Mouse (Mus musculus) neural tube, embryonic 11.5 days (tissue): ENCODE results near the gene Tor1b. TPM values are rescaled to one million over a fixed set of nuclear protein-coding genes. Genes with fewer than 3 reads are reported as not detected.
"Not testable (repeated sequence)": the region's sequence is repeated elsewhere in the genome, so short reads cannot be mapped to it uniquely, and the experiment has no call there.

Experiments
- ATAC-seq: fragments of 200-750 bp; cut with Nextera tagmentation; 2 replicates; pipeline ENCODE4 v1.8.0; 2017; ENCODE audit warnings: moderate number of reproducible peaks, mild to moderate bottlenecking, moderate TSS enrichment, moderate library complexity; ENCODE audit not compliant: insufficient read depth, low FRiP score, low TSS enrichment
- DNase-seq: peaks from one replicate; pipeline ENCODE4 v3.0.0-alpha.2; 2015; ENCODE audit warnings: low spot score
- H3K27ac ChIP-seq: fragments of 300-500 bp; sonication (generic); 2 replicates; pipeline ENCODE4 v1.5.1; 2014; ENCODE audit warnings: low read depth, mild to moderate bottlenecking, low read length
- H3K27me3 ChIP-seq: fragments of 300-500 bp; sonication (generic); 2 replicates; pipeline ENCODE4 v1.6.1; 2014; ENCODE audit warnings: mild to moderate bottlenecking, low read length, mixed read lengths; ENCODE audit not compliant: control insufficient read depth, insufficient read depth
- H3K36me3 ChIP-seq: fragments of 300-500 bp; sonication (generic); 2 replicates; pipeline ENCODE4 v1.6.1; 2014; ENCODE audit warnings: mild to moderate bottlenecking, low read length, moderate library complexity, mixed read lengths; ENCODE audit not compliant: control insufficient read depth, insufficient read depth
- H3K4me1 ChIP-seq: fragments of 300-500 bp; sonication (generic); 2 replicates; pipeline ENCODE4 v1.6.1; 2014; ENCODE audit warnings: low read length, mixed read lengths; ENCODE audit not compliant: control insufficient read depth, insufficient read depth
- H3K4me2 ChIP-seq: fragments of 300-500 bp; sonication (generic); 2 replicates; pipeline ENCODE4 v1.6.1; 2014; ENCODE audit warnings: low read depth, mild to moderate bottlenecking, moderate library complexity
- H3K4me3 ChIP-seq: fragments of 300-500 bp; sonication (generic); 2 replicates; pipeline ENCODE4 v1.5.1; 2014; ENCODE audit warnings: low read depth, low read length
- H3K9ac ChIP-seq: fragments of 300-500 bp; sonication (generic); 2 replicates; pipeline ENCODE4 v1.6.1; 2014; ENCODE audit warnings: mild to moderate bottlenecking, low read length
- H3K9me3 ChIP-seq: fragments of 300-500 bp; sonication (generic); 2 replicates; pipeline ENCODE4 v1.6.1; 2016; ENCODE audit warnings: low read length; ENCODE audit not compliant: control insufficient read depth
- WGBS: fragments of 180-500 bp; shearing (Covaris S2); extraction: QIAGEN DNeasy Blood & Tissue Kit; methylation state at CpG from one replicate; pipeline ENCODE4 v1.1.7; 2014; 5-methylcytosine and 5-hydroxymethylcytosine counted together
- polyA plus RNA-seq: library from polyadenylated mRNA; unstranded; fragments of >200 nt; fragmentation: Nextera tagmentation; extraction: Ambion mirVana; gene quantifications from 2 replicates; pipeline ENCODE4 v1.2.1, GENCODE M21; 2014

Tor1b gene
- polyA plus RNA-seq, 1 experiment from 2014 or later = 22.7 TPM

DNA sequence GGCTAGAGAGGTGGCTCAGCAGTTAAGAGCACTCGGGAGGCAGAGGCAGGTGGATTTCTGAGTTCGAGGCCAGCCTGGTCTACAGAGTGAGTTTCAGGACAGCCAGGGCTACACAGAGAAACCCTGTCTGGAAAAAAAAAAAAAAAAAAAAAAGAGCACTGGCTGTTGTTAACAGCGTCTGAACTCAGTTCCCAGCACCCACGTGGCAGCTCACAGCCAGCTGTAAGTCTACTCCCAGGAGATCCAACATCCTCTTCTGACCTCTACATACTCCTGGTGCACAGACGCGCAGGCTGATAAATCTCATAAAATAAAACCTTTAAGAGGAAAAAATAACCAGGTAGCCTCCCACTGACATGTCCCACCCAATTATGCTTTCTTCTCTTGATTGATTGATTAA lies 36.8 kb upstream of the Tor1b start:
- WGBS = 79% methylated on average over 6 of the region's 6 CpGs
- not testable (repeated sequence) for DNase-seq, H3K4me1 ChIP-seq, ATAC-seq, H3K9ac ChIP-seq, H3K9me3 ChIP-seq, H3K4me2 ChIP-seq, H3K4me3 ChIP-seq, H3K27me3 ChIP-seq, H3K36me3 ChIP-seq, H3K27ac ChIP-seq

DNA sequence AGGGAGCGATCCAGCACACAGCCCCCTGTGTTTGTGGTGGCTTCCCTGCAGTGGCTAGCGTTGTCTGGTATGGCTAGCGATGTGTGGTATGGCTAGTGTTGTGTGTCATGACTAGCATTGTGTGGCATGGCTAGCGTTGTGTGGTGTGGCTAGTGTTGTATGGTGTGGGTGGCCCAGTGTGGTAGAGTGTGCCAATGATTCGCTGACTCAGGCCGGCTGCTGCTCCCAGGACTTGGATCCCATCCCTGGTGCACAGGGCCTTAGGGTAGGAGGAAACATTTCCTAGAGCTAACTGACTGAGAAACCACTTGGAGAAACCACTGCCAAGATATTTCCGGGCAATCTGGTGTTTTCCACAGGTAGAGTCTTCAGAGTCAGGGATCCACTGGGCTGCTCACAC lies 35.1 kb upstream of the Tor1b start:
- Histone ChIP-seq H3K27ac (no peak overlapping the region), H3K36me3 (no peaks in the 10 kb centered on the region), H3K4me3 (no peak overlapping the region), H3K9ac (no peak overlapping the region), H3K4me1 (no peaks in the 10 kb centered on the region), H3K27me3 (no peaks in the 10 kb centered on the region), H3K9me3 (no peaks in the 10 kb centered on the region), H3K4me2 (no peak overlapping the region)
- WGBS = 87% methylated on average over 7 of the region's 7 CpGs
- DNase-seq (no peak), ATAC-seq (no peak)

DNA sequence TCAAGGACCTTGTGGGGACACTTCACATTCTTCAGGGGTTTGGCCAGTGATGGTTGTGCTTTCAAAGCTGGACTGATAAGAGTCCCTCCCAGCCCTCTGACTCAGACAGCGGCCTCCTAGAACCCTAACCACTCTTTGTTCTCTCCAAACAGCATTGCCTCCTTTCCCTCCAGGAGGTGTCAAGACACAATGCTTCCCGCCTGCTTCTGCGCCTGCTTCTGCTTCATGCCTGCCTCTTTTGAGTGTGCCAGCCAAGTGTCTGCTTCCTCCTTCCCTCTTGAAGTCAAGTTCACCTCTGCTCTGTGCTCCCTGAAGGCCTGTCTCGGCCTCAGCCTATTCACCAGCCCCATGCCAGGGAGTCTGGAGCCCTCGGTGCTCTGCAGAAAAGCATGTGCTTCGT lies 34.6 kb upstream of the Tor1b start:
- Histone ChIP-seq H3K36me3 (no peaks in the 10 kb centered on the region), H3K4me2 (no peak overlapping the region), H3K4me1 (no peaks in the 10 kb centered on the region), H3K4me3 (no peak overlapping the region), H3K27ac (no peak overlapping the region), H3K9me3 (no peaks in the 10 kb centered on the region), H3K9ac (no peak overlapping the region), H3K27me3 (no peaks in the 10 kb centered on the region)
- no peak for DNase-seq
- ATAC-seq = no peak
- WGBS = 56% methylated on average over 6 of the region's 6 CpGs

DNA sequence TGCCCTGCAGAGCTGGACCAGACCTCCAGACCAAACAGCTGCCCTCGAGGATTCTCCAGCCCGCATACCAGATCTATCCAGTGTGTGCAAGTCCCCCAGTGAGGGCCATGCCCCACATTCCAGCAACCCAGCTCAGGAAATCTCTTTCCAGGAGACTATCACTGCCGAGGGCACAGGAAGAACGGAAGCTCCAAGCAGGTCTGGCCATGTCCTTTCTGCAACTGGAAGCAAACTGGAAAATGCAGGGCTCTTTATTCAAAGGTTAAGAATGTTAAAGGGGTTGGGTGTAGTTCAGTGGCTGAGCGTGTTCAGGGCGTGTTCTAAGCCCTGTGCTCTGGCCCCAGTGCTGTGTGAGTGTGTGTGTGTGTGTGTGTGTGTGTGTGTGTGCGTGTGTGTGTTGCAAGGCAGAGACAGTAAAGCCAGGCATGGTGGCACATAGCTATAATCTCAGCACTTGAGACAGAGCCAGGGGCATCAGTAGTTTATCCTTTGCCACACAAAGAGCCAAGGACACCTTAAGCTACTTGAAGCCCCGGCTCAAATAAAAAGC lies 33.9 kb upstream of the Tor1b start:
- Histone ChIP-seq H3K9ac (no peak overlapping the region), H3K36me3 (no peaks in the 10 kb centered on the region), H3K4me2 (no peak overlapping the region), H3K27me3 (no peaks in the 10 kb centered on the region), H3K4me3 (no peak overlapping the region), H3K4me1 (no peaks in the 10 kb centered on the region), H3K27ac (no peak overlapping the region), H3K9me3 (no peaks in the 10 kb centered on the region)
- no peak for ATAC-seq
- 64% methylated on average over 8 of the region's 8 CpGs for WGBS
- no peak for DNase-seq

DNA sequence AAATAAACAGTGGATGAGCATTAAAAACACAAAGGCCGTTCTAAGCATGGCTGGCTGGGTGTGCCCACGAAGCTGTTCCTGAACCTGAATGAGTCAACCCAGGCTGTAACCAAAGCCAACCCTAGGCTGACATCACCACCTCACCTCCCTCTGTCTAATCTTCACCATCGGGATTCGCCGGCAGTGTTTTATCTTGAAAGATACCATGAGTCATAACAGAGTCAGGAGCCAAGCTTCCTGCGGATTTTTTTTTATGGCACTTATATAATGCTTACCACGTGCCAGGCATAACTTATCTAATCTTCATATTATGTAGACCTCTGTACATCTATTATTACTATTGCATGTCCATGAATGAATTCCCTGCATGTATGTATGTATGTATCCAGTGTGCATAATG lies 32.5 kb upstream of the Tor1b start:
- Histone ChIP-seq H3K27me3 (no peaks in the 10 kb centered on the region), H3K27ac (no peak overlapping the region), H3K4me1 (no peaks in the 10 kb centered on the region), H3K4me2 (no peak overlapping the region), H3K9ac (no peak overlapping the region), H3K4me3 (no peak overlapping the region), H3K9me3 (no peaks in the 10 kb centered on the region), H3K36me3 (no peaks in the 10 kb centered on the region)
- WGBS = 88% methylated on average over 7 of the region's 7 CpGs
- ATAC-seq (no peak), DNase-seq (no peak)

GRCm38 (mm10) chr2:30923099-30923498 lies 29.7 kb upstream of the Tor1b start:
- WGBS = 82% methylated on average over 3 of the region's 3 CpGs
- Histone ChIP-seq H3K4me1 (no peaks in the 10 kb centered on the region), H3K4me2 (no peak overlapping the region), H3K9me3 (no peaks in the 10 kb centered on the region), H3K9ac (no peak overlapping the region), H3K36me3 (no peaks in the 10 kb centered on the region), H3K27me3 (no peaks in the 10 kb centered on the region), H3K4me3 (no peak overlapping the region), H3K27ac (no peak overlapping the region)
- DNase-seq (no peak), ATAC-seq (no peak)

DNA sequence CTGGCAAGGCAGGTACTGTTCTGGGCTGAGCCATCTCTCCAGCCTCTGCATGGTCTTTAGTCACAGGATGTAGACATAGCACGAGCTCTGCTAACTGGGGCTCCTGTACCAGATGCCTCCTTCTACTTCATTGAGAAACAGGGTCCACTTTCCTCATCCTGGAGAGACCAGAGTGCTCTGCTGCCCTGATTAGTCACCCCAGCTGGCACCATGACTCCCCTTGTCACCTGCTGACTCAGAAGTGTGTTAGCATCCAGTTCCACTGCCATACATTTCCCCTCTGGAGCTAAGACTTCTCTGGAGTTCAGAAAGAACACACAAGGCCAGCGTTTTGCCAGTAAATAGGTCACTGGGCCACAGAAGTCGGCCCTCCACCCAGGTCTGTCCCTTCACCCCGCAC lies 27.6 kb upstream of the Tor1b start:
- Histone ChIP-seq H3K4me3 (no peak overlapping the region), H3K9me3 (no peaks in the 10 kb centered on the region), H3K4me1 (no peaks in the 10 kb centered on the region), H3K27ac (no peak overlapping the region), H3K27me3 (no peaks in the 10 kb centered on the region), H3K4me2 (no peak overlapping the region), H3K9ac (no peak overlapping the region), H3K36me3 (no peaks in the 10 kb centered on the region)
- no peak for DNase-seq
- 79% methylated on average over 4 of the region's 4 CpGs for WGBS
- ATAC-seq = no peak

DNA sequence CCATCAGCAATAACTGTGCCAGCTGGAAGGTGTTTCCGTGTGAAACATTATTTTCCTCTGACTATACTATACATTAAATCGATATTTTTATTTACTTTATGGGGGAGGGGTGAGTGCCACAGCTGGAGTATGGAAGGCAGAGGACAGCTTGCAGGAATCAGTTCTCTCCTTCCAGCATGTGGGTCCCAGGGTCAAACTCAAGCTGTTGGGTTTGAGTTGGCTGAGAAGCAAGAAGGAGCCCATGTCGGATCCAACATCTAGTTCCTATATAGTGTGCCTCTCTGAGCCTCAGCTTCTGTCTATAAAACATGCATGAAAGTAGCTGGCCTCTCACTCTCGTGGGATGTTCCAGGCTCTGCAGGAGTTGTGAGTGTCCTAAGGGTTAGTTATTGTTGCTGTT lies 26.4 kb upstream of the Tor1b start:
- 78% methylated on average over 4 of the region's 4 CpGs for WGBS
- no peaks in the 10 kb centered on the region for H3K27me3 ChIP-seq
- DNase-seq = no peak

GRCm38 (mm10) chr2:30927151-30927781 lies 25.5 kb upstream of the Tor1b start:
- Histone ChIP-seq H3K27me3 (no peaks in the 10 kb centered on the region), H3K4me3 (no peak overlapping the region), H3K9me3 (no peaks in the 10 kb centered on the region), H3K9ac (no peak overlapping the region), H3K4me1 (no peaks in the 10 kb centered on the region), H3K27ac (no peak overlapping the region), H3K36me3 (no peaks in the 10 kb centered on the region), H3K4me2 (no peak overlapping the region)
- no peak for DNase-seq
- no peak for ATAC-seq
- 63% methylated on average over 9 of the region's 9 CpGs for WGBS

More for the DNA sequence above, 26.4 kb upstream of the Tor1b start:
- Histone ChIP-seq H3K9ac (no peak overlapping the region), H3K27ac (no peak overlapping the region), H3K4me2 (no peak overlapping the region), H3K4me3 (no peak overlapping the region), H3K36me3 (no peaks in the 10 kb centered on the region), H3K9me3 (no peaks in the 10 kb centered on the region), H3K4me1 (no peaks in the 10 kb centered on the region)
- ATAC-seq = no peak
